Mouse (Mus musculus) layer of hippocampus, postnatal 14 days (tissue): ENCODE data around the gene Sorbs2. TPM values are rescaled to one million over a fixed set of nuclear protein-coding genes. Genes with fewer than 3 reads are reported as not detected.

Experiments used
- DNase-seq, 2 experiments: peaks; one replicate each; pipeline ENCODE4 v3.0.0; 2021 to 2022; ENCODE audit warnings: low spot score in 2 of 2, mixed read lengths in 1 of 2
- long read RNA-seq, 2 experiments: library from polyadenylated mRNA; stranded (forward); transcript quantifications; one replicate each; pipeline ENCODE4 v2.0.0; 2021
- total RNA-seq, 2 experiments: library from RNA; stranded (reverse); gene quantifications; 2 replicates each; pipeline ENCODE4 v1.2.3; 2021

Sorbs2 gene
- 100 to 1,000 TPM; 158 to 166 TPM for total RNA-seq
- long read RNA-seq, experiment 1, partial matches to known transcripts = 4 of 14 reads
- long read RNA-seq, experiment 1, other reads (novel, unspliced or antisense) = 10 of 14 reads
- long read RNA-seq, experiment 2, partial matches to known transcripts = 8 of 26 reads
- long read RNA-seq, experiment 2, other reads (novel, unspliced or antisense) = 17 of 26 reads

GRCm38 (mm10) chr8:45507634-45508321 lies at the start of gene Sorbs2:
TSS of gene Sorbs2 (plus strand) at chr8:45507788.
- peak; percentile 34 to 40 for DNase-seq

DNA sequence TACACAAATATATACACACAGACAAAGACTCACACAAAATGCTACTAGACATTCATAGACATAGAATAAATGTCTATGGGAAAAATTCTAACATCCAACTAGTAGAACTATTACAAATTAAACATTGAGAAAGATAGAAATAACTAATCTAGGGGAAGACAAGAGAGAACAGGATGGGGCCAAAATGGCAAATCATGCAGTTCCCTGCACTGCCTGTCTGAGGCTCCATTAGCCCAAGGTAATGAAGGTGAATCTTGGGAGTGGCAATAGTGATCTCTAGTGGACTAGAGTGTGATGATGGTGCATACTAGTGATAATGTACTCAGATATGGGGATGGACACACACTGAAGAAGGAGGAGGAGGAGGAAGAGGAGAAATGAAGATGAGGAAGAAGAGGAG lies 49.7 kb upstream of the Sorbs2 start:
- no peak for DNase-seq

- no peak for DNase-seq
Measured at GRCm38 (mm10) chr8:45469006-45469405, 38.6 kb upstream of the Sorbs2 start.

DNA sequence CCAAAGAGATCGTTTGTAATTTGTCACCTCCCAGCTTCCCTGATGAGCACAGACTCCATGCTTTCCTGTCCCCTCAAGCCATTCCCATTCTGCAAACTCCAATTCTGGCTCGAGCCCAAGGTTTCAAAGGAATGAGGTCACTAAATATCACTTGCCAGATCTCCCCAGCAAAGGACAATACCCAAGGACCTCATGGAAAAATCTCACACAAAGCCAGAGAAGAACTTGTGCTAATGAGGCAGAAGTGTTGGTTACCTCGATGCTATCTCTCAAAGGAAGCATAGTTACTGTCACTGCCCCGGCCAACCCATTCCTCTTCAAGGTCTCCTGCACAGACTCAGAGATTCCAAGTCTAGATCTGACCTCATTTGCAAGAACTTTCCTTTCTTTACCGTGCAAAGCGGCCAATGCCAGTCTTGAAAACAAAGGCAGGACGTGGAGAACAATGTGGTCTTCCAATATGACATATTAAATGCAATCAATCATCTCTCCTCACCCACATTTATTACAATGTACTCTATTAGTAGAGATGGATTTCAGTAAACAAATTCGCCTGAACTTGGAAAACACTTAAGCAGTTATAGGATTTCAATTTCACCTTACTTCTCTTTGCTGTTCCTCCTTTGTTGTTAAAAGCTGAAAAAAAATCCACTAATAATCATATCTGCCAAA lies 37.9 kb upstream of the Sorbs2 start:
- no peak for DNase-seq

DNA sequence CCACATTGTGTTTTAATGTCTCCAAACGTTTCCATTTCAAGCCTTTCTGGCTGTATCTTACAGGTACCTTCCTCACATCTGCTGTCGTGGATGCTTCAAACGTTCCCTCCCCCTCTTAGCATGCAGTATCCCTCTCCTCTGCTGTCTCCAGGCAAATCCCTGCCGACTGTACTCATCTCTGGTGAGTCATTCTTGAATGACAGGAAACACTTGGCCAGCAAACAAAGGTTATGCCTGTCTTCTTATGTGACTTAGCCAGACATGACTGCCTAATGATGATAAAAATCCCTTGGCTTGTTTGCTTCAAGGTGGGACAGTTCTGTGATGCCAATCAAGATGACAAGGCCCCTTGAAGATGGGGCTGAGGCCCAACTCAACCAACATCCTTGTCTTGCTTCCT lies 26.7 kb upstream of the Sorbs2 start:
- DNase-seq = no peak

DNA sequence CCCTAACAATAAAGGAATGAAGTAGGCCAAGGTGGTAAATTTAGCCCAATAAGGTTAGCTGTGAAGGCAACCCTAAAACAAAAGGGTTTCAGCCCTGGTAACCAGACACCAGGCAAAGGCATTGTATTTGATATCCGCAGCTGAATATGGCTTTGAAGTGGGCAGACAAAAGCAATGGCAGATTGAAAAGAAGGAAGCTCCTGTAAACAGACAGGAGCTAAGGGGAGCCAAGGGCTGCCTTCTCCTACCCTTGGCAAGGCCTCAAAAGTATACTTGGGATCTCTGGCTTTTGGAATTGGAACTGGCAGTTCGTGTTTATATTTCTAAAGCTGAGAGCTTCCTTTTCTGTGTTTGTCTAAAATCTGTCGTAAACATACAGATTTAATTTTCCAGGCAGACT lies 21.3 kb upstream of the Sorbs2 start:
- peak in 1 of 2 experiments; percentile 7 for DNase-seq

GRCm38 (mm10) chr8:45503971-45504370 lies 3.6 kb upstream of the Sorbs2 start:
- DNase-seq = no peak

DNA sequence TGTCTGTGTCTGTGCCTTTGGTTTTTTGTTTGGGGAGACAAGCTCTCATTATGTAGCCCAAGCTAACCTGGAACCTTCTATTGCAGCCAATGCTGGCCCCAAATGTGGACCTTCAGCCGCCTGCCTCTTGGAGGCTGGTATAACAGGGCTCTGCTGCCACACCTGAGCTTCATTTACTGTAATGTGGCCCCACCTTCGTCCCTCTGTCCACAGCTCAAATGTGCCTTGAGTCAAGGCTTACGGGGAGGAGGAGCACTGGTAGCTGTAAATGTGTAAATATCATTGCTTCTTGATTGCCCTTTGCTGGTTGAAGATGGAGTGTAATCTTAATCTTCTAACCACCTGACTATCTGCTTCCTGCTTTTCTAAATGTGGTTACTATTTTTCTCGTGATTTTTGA lies 1.2 kb upstream of the Sorbs2 start:
- no peak for DNase-seq

DNA sequence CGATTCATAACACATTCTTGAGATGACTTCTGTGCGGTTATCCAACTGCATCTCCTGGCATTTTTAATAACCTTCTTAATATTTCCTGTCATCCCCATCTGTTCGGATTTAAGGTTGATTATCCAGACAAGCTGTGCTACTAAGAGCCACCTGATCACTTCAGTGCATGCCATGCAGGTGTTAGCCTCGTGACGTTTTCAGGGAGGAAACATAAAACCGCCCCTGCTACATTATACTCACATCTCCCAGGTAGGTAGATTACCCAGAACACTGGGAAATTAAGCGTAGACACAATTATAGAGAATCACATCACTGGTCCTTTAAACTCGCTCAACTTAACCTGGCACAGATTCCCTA lies 333 bp upstream of the Sorbs2 start:
- no peak for DNase-seq

- peak; percentile 17 to 28 for DNase-seq
Measured at GRCm38 (mm10) chr8:45508521-45509104, 1.0 kb downstream of the Sorbs2 start.

DNA sequence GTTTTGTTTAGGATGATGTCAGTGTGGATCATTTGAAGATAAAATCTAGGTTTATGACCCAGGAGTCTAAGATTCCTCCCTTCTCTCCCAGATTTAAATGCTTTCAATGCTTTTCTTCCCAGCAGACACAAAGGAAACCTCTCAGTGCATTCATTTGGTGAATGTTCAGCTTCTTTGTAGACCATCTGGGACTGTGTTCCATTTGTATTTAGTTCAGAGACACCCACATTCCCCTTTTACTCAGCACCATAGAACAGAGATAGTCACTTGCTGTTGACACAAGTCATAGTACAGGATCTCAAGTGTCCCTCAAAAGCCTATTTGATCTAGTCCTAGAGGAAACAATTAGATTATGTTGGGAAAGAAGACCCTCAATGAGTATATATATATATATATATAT lies 4.8 kb downstream of the Sorbs2 start:
- DNase-seq = peak in 1 of 2 experiments; percentile 12

- DNase-seq = no peak
Measured at GRCm38 (mm10) chr8:45521595-45521994, 14.0 kb downstream of the Sorbs2 start.

DNA sequence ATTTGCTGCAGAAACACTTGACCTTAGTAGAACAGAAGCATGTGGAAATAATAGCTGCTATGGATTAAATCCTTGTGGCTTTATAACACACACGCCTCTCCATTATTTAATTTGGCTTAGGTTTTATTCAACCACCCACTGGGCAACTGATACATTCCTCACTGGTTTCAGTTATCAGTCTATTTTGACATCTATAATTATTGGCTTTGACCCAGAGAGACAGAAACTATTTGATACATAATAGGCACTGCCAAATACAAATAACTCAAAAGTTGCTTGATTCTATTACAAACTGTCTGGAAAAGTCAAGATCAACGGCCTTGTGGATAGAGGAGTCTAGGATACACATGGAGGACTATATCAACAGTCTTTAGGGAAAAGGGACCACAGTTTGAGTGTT lies 20.1 kb downstream of the Sorbs2 start:
- DNase-seq = peak in 1 of 2 experiments; percentile 17

- DNase-seq = no peak
Measured at GRCm38 (mm10) chr8:45528890-45529289, 21.3 kb downstream of the Sorbs2 start.

GRCm38 (mm10) chr8:45536578-45536977 lies 29.0 kb downstream of the Sorbs2 start:
- DNase-seq = no peak

DNA sequence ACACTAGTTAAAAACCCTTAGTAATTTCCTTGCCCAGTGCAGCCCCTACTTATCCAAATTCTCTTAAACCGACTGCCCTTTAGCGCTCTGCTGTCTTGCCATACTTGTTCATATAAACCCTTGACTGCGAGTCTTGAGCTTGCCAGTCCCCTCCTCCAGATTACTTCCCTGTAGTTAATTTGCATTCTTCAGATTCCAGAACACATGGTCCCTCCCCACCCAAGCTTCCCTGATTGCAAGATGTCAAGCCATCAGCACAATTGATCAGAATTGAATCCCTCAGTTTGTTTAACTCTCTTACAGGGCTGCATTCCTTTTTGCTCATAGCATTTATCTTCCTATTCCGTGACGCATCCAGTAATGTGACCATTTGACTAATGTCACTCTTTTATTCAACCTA lies 32.9 kb downstream of the Sorbs2 start:
- no peak for DNase-seq

DNA sequence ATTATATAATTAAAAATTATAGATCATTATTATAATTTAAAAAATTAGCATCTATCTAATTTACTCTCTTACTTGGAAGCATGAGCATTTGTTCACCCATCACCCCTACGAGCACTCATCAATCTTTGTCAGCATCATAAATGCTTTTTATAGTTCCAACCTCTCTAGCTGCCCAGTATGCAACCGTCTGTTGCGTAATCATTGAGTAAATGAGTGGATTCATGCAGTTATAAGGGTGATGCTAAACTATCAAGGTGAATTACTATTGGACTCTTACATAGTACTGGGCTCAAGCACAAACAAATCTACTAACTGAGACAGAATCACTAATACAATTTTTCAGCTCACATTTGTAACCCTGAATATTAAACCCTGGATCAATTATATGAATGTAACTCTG lies 44.6 kb downstream of the Sorbs2 start:
- DNase-seq = no peak

GRCm38 (mm10) chr8:45554627-45555026 lies 47.0 kb downstream of the Sorbs2 start:
- DNase-seq = no peak

DNA sequence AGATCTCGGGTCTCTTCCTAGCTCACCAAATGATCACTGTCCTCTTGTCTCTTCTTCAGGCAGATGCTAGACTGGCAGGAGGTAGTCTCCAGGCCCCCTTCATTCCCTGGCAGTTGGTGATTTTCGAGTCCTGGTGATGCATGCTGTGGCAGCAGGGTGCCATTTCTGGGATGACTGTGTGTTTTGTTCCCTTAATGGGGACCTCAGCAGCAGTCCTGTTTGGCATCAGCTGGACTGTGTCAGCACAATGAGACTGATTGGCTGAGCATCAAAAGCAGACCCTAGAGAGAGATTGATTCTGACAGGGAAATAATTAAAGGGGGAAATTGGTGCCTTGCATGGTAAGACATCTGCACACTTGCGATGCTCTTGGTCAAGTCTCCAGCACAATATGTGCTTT lies 50.3 kb downstream of the Sorbs2 start:
- peak; percentile 49 to 74 for DNase-seq

DNA sequence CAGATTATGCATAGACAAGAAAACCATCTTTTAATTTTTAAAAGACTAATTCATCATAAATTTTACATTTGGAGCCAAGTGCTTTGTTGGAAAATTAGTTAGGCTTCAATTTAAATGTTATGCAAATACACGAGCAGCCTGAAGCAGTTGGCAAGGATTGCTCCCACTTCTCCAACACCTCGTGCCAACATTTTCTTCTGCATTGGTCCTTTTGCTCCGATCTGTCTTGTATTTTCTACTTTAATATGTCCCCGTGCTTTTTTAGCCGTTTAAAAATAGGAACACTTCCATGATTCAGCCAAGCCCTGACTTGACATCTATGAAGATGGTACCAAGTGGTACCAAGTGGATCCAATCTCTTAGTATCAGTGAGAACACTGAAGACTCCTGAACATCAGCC lies 50.8 kb downstream of the Sorbs2 start:
- DNase-seq = peak in 1 of 2 experiments; percentile 53

DNA sequence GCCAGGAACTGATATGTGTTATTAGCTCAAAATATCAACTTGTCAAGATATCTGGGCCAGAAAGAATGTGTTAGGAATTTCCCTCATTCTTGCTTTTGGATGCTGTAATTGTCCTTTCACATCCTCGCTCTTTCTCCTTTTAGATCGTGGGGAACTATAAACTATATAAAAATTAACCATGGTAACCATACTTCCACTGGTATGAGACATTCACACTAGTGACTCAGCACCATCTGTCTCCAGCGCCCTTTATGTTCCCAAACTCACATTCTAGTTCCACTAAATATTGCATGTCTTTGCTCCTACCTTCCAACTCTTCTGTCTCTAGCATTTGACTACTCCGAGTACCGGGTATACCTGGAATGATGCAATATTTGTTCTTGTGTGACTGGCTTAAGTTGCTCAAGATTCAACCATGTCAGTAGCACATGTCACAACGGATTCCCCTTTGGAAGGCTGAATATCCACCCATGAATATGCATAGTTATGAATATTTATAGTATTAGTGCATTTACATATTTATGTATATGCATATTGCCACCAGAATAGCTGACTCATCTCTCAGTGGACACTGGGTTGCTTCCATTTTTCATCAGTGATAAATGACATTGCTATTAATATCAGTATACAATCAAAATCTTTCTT lies 51.7 kb downstream of the Sorbs2 start:
- peak in 1 of 2 experiments; percentile 20 for DNase-seq

DNA sequence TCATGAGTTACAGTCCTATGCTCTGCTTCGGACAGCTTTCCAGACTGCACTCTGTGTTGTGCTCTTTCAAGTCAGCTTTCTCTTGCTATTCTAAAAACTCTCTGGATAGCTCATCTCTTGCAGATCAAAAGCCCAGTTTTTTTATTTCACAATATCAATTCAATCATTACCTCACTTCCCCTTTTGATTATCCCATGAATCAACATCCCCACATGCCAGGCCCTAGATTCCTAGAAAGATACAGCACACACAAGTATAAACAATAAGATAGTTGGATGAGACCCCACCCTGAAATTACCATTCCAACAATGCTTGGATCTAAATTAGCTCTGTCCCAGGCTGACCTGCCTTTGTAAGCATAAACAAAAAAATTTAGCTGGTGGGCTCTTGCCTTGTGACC lies 57.6 kb downstream of the Sorbs2 start:
- DNase-seq = no peak
